Mouse (Mus musculus) lung, adult 2 months (tissue): ENCODE measurements around the gene Atg5. TPM values are rescaled to one million over a fixed set of nuclear protein-coding genes. Genes with fewer than 3 reads are reported as not detected.

Source experiments
- DNase-seq: peaks from one replicate; pipeline ENCODE4 v3.0.0; 2022
- H3K4me1 ChIP-seq: fragments of 200-500 bp; 2 replicates; pipeline ENCODE4 v1.6.1; 2011; ENCODE audit warnings: low read length; ENCODE audit not compliant: control insufficient read depth, insufficient read depth
- H3K4me3 ChIP-seq: fragments of 200-500 bp; replicated peaks from 2 replicates; pipeline ENCODE3; 2011; ENCODE audit warnings: low read depth, mild to moderate bottlenecking, control low read depth, low read length; ENCODE audit errors: extremely low read depth
- CTCF ChIP-seq: fragments of 200-500 bp; IDR thresholded peaks from 2 replicates; pipeline ENCODE4 v1.5.1; 2011; ENCODE audit warnings: mild to moderate bottlenecking, low read length, control low read depth; ENCODE audit not compliant: insufficient read depth
- POLR2A ChIP-seq: fragments of 200-500 bp; IDR thresholded peaks from 2 replicates; pipeline ENCODE4 v1.6.1; 2011; ENCODE audit warnings: low read depth, mild to moderate bottlenecking, control low read depth, low read length, borderline replicate concordance; ENCODE audit errors: extremely low read depth
- WGBS: fragments of 180-500 bp; shearing (Covaris S2); methylation state at CpG from one replicate; pipeline ENCODE4 v1.1.7; 2018; 5-methylcytosine and 5-hydroxymethylcytosine counted together
- polyA plus RNA-seq: library from polyadenylated mRNA; depleted of rRNA; stranded (reverse); fragments of >200 nt; gene quantifications from 2 replicates; pipeline ENCODE4 v1.2.3, GENCODE M21; 2012

Atg5 gene
- polyA plus RNA-seq, 1 experiment: 8.5 TPM

GRCm38 (mm10) chr10:44381397-44381796 lies 113.2 kb downstream of the Atg5 start:
- H3K4me3 ChIP-seq: no peak overlapping the region
- no peaks in the 10 kb centered on the region; the same call in 1 of the 2 replicates for H3K4me1 ChIP-seq
- DNase-seq: peak; percentile 27
- WGBS: 5% methylated on average over 3 of the region's 3 CpGs
- TF ChIP-seq POLR2A (no peak), CTCF (no peak)

- Histone ChIP-seq H3K4me1 (no peaks in the 10 kb centered on the region; the same call in 1 of the 2 replicates), H3K4me3 (no peak overlapping the region)
- no peak for TF ChIP-seq POLR2A
- TF ChIP-seq CTCF: no peak
- WGBS: 85% methylated on average over 12 of the region's 12 CpGs
- no peak for DNase-seq
These were observed 113.8 kb downstream of the Atg5 start for GRCm38 (mm10) chr10:44381948-44382347.

DNA sequence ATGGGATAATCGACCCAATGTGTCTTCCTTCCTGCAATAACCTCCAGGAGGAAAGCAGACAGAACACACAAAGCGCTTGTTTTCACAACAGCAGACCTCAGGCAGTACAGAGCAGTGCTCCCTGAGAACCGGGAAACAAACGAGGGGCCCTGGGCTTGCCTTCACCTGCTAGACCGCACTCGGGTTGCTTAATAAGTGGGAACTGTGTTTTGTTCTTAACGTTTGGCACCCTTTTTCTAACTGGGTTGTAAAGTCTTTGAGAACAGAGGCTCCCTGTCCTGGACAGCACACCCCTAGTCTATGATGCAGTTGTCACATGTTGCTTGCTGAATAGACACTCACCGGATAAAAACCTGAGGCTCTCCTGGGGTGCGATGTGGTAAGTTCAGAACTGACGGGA lies 115.1 kb downstream of the Atg5 start:
- TF ChIP-seq CTCF (no peak), POLR2A (no peak)
- no peak overlapping the region for H3K4me3 ChIP-seq
- no peak for DNase-seq
- no peaks in the 10 kb centered on the region; the same call in 1 of the 2 replicates for H3K4me1 ChIP-seq
- 73% methylated on average over 10 of the region's 10 CpGs for WGBS

DNA sequence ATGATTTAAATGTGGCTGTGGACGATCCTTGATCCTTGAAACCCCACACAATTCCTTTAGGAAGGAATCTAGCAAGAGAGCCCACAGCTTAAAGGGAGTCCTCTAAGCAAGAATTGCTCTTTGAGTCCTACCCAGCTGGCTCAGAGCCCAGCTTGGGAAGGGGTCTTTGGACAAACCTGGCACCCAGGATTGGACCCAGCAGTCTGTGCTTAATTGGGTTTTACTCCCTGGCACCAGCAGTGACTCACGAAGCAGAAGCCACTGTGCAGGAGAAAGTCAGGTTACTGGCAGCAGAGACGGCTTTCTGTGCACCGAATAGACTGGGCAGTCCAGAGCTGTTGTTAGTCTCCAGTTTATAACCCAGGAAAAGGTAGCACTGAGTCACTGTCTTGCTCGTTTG lies 117.1 kb downstream of the Atg5 start:
- TF ChIP-seq CTCF (no peak), POLR2A (no peak)
- WGBS: 86% methylated on average over 5 of the region's 5 CpGs
- no peaks in the 10 kb centered on the region; the same call in 1 of the 2 replicates for H3K4me1 ChIP-seq
- no peak for DNase-seq
- no peak overlapping the region for H3K4me3 ChIP-seq

- TF ChIP-seq CTCF: no peak
- TF ChIP-seq POLR2A: no peak
- no peak for DNase-seq
- WGBS: 48% methylated on average over 11 of the region's 11 CpGs
- no peak overlapping the region for H3K4me3 ChIP-seq
- no peaks in the 10 kb centered on the region for H3K4me1 ChIP-seq
These were observed 120.6 kb downstream of the Atg5 start for GRCm38 (mm10) chr10:44388706-44389233.

DNA sequence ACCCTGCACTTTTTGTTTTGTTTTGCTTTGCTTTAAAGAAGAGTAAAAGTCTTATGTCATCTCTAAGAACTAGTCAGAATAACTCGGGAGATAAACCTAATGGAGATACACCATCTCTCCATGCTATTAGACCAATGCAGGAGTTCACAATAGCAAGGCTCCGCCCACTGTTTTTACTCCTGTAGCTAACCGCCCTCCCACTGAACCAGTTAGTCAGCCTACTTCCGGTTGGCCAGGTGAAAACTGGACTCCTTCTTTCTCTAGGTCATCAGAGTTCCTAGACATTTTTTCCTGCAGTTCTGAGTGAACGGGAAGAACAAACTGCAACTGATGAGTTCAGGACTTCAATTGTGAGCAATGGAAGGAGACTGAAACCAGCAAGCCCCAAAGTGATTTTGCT lies 122.1 kb downstream of the Atg5 start:
- no peak for DNase-seq
- no peak for TF ChIP-seq POLR2A
- TF ChIP-seq CTCF: no peak
- WGBS: 74% methylated on average over 5 of the region's 5 CpGs
- Histone ChIP-seq H3K4me1 (no peaks in the 10 kb centered on the region), H3K4me3 (no peak overlapping the region)

DNA sequence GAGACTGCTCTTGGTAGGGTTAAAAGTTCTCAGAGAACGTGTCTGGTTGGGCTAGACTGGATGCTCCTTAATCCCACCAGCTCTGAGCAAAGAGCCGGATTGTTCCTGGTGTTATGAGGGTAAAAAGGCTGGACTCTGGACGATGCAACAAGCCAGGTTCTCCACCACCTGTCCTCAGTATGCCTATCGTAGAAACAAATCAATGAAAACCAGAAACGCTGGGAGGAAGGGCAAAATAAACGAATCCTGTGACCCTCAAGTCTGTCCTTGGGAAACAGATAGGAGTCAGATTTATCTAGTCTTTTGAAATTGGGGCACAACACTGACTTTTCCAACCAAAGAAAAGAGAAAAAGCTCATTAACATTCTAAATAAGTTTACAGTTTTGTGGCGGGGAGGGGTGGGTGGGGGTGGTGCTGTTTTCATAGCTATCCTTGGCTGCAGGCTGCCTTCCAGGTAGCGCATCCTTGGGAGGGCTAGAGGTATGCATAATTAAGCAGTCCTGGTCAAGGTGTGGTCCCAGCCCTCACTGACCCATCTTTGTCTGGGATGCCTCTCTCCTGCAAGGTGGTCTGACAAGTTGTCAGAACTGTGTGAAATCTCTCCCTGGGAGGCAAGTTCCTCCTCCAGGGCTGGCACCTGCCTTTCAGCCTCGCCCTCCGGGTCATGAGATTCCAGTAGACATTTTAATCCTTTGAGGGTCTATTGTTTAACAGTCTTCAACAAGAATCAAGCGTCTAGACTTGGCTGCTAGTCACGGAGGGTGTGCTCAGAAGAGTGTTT lies 123.5 kb downstream of the Atg5 start:
- WGBS: 59% methylated on average over 12 of the region's 12 CpGs
- no peaks in the 10 kb centered on the region for H3K4me1 ChIP-seq
- DNase-seq: no peak
- no peak overlapping the region for H3K4me3 ChIP-seq
- TF ChIP-seq POLR2A (no peak), CTCF (no peak)

- TF ChIP-seq POLR2A (no peak), CTCF (no peak)
- H3K4me3 ChIP-seq: no peak overlapping the region
- no peak for DNase-seq
- WGBS: 77% methylated on average over 8 of the region's 8 CpGs
- H3K4me1 ChIP-seq: no peaks in the 10 kb centered on the region
These were observed 124.7 kb downstream of the Atg5 start for GRCm38 (mm10) chr10:44392855-44393254.

GRCm38 (mm10) chr10:44400119-44400518 lies 132.0 kb downstream of the Atg5 start:
- 77% methylated on average over 3 of the region's 3 CpGs for WGBS
- Histone ChIP-seq H3K4me3 (no peak overlapping the region), H3K4me1 (no peaks in the 10 kb centered on the region)
- TF ChIP-seq CTCF (no peak), POLR2A (no peak)
- no peak for DNase-seq

DNA sequence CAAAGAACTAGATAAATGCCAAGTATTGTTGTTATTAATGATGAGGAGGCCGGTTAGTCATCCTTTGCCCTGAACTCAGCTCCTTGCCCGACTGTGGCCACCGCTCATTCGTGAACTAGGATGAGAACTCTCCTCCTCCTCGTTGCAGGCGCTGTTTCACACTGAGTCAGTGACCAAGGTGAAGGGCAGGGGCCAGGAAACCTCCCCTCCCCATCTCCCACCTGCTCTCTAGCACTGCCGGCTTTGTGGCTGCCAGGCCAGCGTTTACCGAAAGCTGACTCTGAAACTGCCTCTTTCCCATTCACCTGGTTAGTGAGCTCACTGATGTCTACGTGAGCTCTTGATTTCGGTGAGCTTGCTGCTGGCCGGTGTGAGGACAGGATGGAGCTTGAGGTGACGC lies 132.4 kb downstream of the Atg5 start:
- whole genome bisulfite sequencing: 75% methylated on average over 13 of the region's 13 CpGs
- no peaks in the 10 kb centered on the region for H3K4me1 ChIP-seq
- no peak for TF ChIP-seq CTCF
- no peak for TF ChIP-seq POLR2A
- H3K4me3 ChIP-seq: no peak overlapping the region
- no peak for DNase-seq
